Mouse (Mus musculus) liver, embryonic 15.5 days (tissue): Measurements from ENCODE around the gene Gzf1. TPM values are rescaled to one million over a fixed set of nuclear protein-coding genes. Genes with fewer than 3 reads are reported as not detected.

Source experiments
- ATAC-seq: fragments of 200-750 bp; cut with Nextera tagmentation; 2 replicates; pipeline ENCODE4 v1.8.0; 2017; ENCODE audit warnings: moderate number of reproducible peaks, mild to moderate bottlenecking, moderate library complexity; ENCODE audit not compliant: insufficient read depth
- H3K27ac ChIP-seq: fragments of 300-500 bp; sonication (generic); replicated peaks from 2 replicates; pipeline ENCODE4 v1.5.1; 2015; ENCODE audit warnings: mild to moderate bottlenecking, inconsistent platforms
- H3K27me3 ChIP-seq: fragments of 300-500 bp; sonication (generic); 2 replicates; pipeline ENCODE4 v1.6.1; 2015; ENCODE audit warnings: mild to moderate bottlenecking, inconsistent platforms
- H3K36me3 ChIP-seq: fragments of 300-500 bp; sonication (generic); replicated peaks from 2 replicates; pipeline ENCODE4 v1.6.1; 2015; ENCODE audit warnings: moderate library complexity, mild to moderate bottlenecking, inconsistent platforms
- H3K4me1 ChIP-seq: fragments of 300-500 bp; sonication (generic); replicated peaks from 2 replicates; pipeline ENCODE4 v1.6.1; 2015; ENCODE audit warnings: inconsistent platforms
- H3K4me2 ChIP-seq: fragments of 300-500 bp; sonication (generic); 2 replicates; pipeline ENCODE4 v1.6.1; 2015; ENCODE audit warnings: moderate library complexity, mild to moderate bottlenecking, inconsistent platforms
- H3K4me3 ChIP-seq: fragments of 300-500 bp; sonication (generic); replicated peaks from 2 replicates; pipeline ENCODE4 v1.5.1; 2015; ENCODE audit warnings: mild to moderate bottlenecking, inconsistent platforms
- H3K9ac ChIP-seq: fragments of 300-500 bp; sonication (generic); 2 replicates; pipeline ENCODE4 v1.6.1; 2015; ENCODE audit warnings: moderate library complexity, mild to moderate bottlenecking, inconsistent platforms
- H3K9me3 ChIP-seq: fragments of 300-500 bp; sonication (generic); replicated peaks from 2 replicates; pipeline ENCODE4 v1.6.1; 2016; ENCODE audit warnings: inconsistent platforms
- WGBS: fragments of 180-500 bp; shearing (Covaris S2); methylation state at CpG from one replicate; pipeline ENCODE4 v1.1.7; 2015; ENCODE audit warnings: mixed read lengths; ENCODE audit not compliant: insufficient replicate concordance; 5-methylcytosine and 5-hydroxymethylcytosine counted together
- polyA plus RNA-seq: library from polyadenylated mRNA; unstranded; fragments of >200 nt; fragmentation: Nextera tagmentation; extraction: Ambion mirVana; gene quantifications from 2 replicates; pipeline ENCODE4 v1.2.1, GENCODE M21; 2015

The Gzf1 gene
- polyA plus RNA-seq, 1 experiment from 2014 or later: 9.5 TPM

GRCm38 (mm10) chr2:148706409-148707201, 25.8 kb downstream of the Gzf1 start:
- Histone ChIP-seq H3K4me2 (no peak overlapping the region), H3K27me3 (no peaks in the 10 kb centered on the region), H3K9ac (no peak overlapping the region), H3K4me1 (no peaks in the 10 kb centered on the region), H3K4me3 (no peak overlapping the region), H3K36me3 (no peaks in the 10 kb centered on the region), H3K27ac (no peak overlapping the region), H3K9me3 (no peaks in the 10 kb centered on the region)
- 76% methylated on average over 15 of the region's 15 CpGs for WGBS
- ATAC-seq: no peak

GRCm38 (mm10) chr2:148707202-148707530, 26.3 kb downstream of the Gzf1 start:
- 70% methylated on average over 6 of the region's 6 CpGs for WGBS
- no peak for ATAC-seq
- Histone ChIP-seq H3K4me1 (no peaks in the 10 kb centered on the region), H3K9ac (no peak overlapping the region), H3K27ac (no peak overlapping the region), H3K27me3 (no peaks in the 10 kb centered on the region), H3K36me3 (no peaks in the 10 kb centered on the region), H3K9me3 (no peaks in the 10 kb centered on the region), H3K4me3 (no peak overlapping the region), H3K4me2 (no peak overlapping the region)

GRCm38 (mm10) chr2:148712326-148712725, 31.5 kb downstream of the Gzf1 start:
- WGBS: 60% methylated on average over 3 of the region's 3 CpGs
- Histone ChIP-seq H3K27ac (no peak overlapping the region), H3K4me3 (no peak overlapping the region), H3K9ac (no peak overlapping the region), H3K27me3 (no peaks in the 10 kb centered on the region), H3K9me3 (no peaks in the 10 kb centered on the region), H3K36me3 (no peaks in the 10 kb centered on the region), H3K4me2 (no peak overlapping the region), H3K4me1 (no peaks in the 10 kb centered on the region)
- ATAC-seq: no peak

- no peak overlapping the region for H3K4me2 ChIP-seq
- no peak overlapping the region for H3K27ac ChIP-seq
- no peak for ATAC-seq
- no peaks in the 10 kb centered on the region for H3K27me3 ChIP-seq
- H3K4me1 ChIP-seq: no peaks in the 10 kb centered on the region
- H3K36me3 ChIP-seq: no peaks in the 10 kb centered on the region
- no peaks in the 10 kb centered on the region for H3K9me3 ChIP-seq
- no peak overlapping the region for H3K9ac ChIP-seq
- no peak overlapping the region for H3K4me3 ChIP-seq
- WGBS: 56% methylated on average over 2 of the region's 2 CpGs
Measured at GRCm38 (mm10) chr2:148717072-148717471, 36.2 kb downstream of the Gzf1 start.

GRCm38 (mm10) chr2:148719271-148719995, 38.6 kb downstream of the Gzf1 start:
- Histone ChIP-seq H3K4me1 (no peaks in the 10 kb centered on the region), H3K9ac (no peak overlapping the region), H3K36me3 (no peaks in the 10 kb centered on the region), H3K9me3 (no peaks in the 10 kb centered on the region), H3K4me3 (no peak overlapping the region), H3K27me3 (no peaks in the 10 kb centered on the region), H3K4me2 (no peak overlapping the region), H3K27ac (no peak overlapping the region)
- ATAC-seq: no peak
- WGBS: 20% methylated on average over 2 of the region's 2 CpGs

- Histone ChIP-seq H3K27ac (no peak overlapping the region), H3K9me3 (no peaks in the 10 kb centered on the region), H3K36me3 (no peaks in the 10 kb centered on the region), H3K27me3 (no peaks in the 10 kb centered on the region), H3K4me1 (peaks cover 7% of the 10 kb centered on the region; the same call in 1 of the 2 replicates), H3K9ac (peak overlapping the region; percentile 50), H3K4me3 (peak overlapping the region; percentile 64), H3K4me2 (peak overlapping the region; percentile 77)
- WGBS: 3% methylated on average over 35 of the region's 35 CpGs
- ATAC-seq: peak; percentile 43; the same call in 1 of the 2 replicates
Measured at GRCm38 (mm10) chr2:148731614-148732326, 50.9 kb downstream of the Gzf1 start.

DNA sequence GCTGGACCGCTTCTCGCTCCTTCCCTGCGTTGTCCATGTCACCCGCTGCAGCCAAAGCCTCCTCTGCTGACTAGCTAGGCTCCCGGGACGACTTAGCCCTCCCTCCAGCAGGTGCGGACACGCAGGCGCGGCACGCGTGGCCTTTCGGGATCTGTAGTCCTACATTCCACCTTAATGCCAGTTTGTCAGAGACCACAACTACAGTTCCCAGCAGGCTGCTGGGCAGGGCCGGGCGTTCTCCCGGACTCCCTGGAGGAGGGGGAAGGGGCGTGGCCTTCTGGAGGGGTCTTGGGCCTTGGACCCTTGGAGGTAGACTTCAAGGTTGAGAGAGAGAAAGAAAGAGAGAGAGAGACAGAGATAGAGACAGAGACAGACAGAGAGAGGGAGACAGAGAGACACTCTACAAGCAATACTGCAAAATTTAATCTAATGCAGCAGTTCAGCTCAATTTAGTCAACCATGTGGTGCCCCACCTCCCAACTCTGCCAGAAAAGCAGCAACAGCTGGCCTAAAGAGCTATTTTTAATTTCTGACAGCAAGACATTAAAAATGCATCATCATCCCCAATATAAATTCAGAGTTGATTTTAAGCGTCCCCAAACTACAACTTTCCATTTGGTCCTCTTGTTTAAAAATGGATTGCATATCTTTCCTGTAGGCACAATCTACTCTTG, 51.6 kb downstream of the Gzf1 start, which contains the start of gene Napb:
TSS of gene Napb (minus strand) at position 141 of the 674 bp plus-strand sequence.
- Histone ChIP-seq H3K36me3 (no peaks in the 10 kb centered on the region), H3K27me3 (no peaks in the 10 kb centered on the region), H3K27ac (no peak within 1 kb of the TSS), H3K4me3 (peak within 1 kb of the TSS; percentile 64), H3K4me1 (peaks cover 7% of the 10 kb centered on the region; the same call in 1 of the 2 replicates), H3K9ac (peak within 1 kb of the TSS; percentile 50), H3K4me2 (peak within 1 kb of the TSS; percentile 77), H3K9me3 (no peaks in the 10 kb centered on the region)
- 3% methylated on average over 18 of the region's 18 CpGs for WGBS
- ATAC-seq: peak; percentile 92

Other genes starting within 250 kb of the Gzf1 start
- 1.9 and 2.2 TPM in 2 replicates for gene Cd93, start 237.5 kb upstream of the Gzf1 start, polyA plus RNA-seq
- 43.9 and 51.8 TPM in 2 replicates for gene Nxt1, start 8.4 kb upstream of the Gzf1 start, polyA plus RNA-seq
- gene Napb, start 51.4 kb downstream of the Gzf1 start, polyA plus RNA-seq: 0.29 and 0.30 TPM in 2 replicates
- not detected in 2 replicates for gene Cstl1, start 69.3 kb downstream of the Gzf1 start, polyA plus RNA-seq
- not detected in 2 replicates for gene Cst11, start 90.5 kb downstream of the Gzf1 start, polyA plus RNA-seq
- gene 8030411F24Rik, start 101.0 kb downstream of the Gzf1 start, polyA plus RNA-seq: not detected in 2 replicates
- gene Cst12, start 108.3 kb downstream of the Gzf1 start, polyA plus RNA-seq: not detected in 2 replicates
- gene Cst8, start 117.8 kb downstream of the Gzf1 start, polyA plus RNA-seq: 0.37 and 0.39 TPM in 2 replicates
- gene Cst13, start 139.1 kb downstream of the Gzf1 start, polyA plus RNA-seq: not detected in 2 replicates
- 0.17 TPM in 1 of 2 replicates, not detected in the other for gene Cst9, start 154.1 kb downstream of the Gzf1 start, polyA plus RNA-seq
- gene 9230104L09Rik, start 184.0 kb downstream of the Gzf1 start, polyA plus RNA-seq: not detected in 2 replicates
- gene Cst3, start 194.7 kb downstream of the Gzf1 start, polyA plus RNA-seq: 173 and 189 TPM in 2 replicates